Mouse (Mus musculus) brown adipose tissue, adult 24 weeks (tissue): ENCODE measurements around the gene Gm8251. TPM values are rescaled to one million over a fixed set of nuclear protein-coding genes. Genes with fewer than 3 reads are reported as not detected.
"Not testable (repeated sequence)": the region's sequence is repeated elsewhere in the genome, so short reads cannot be mapped to it uniquely, and the experiment has no call there.

Experiments used
- H3K27ac ChIP-seq: fragments of 200-500 bp; replicated peaks from 2 replicates; pipeline ENCODE4 v1.5.1; 2012; ENCODE audit warnings: low read depth, mild to moderate bottlenecking, low read length
- H3K4me1 ChIP-seq: fragments of 200-500 bp; 2 replicates; pipeline ENCODE4 v1.6.1; 2012; ENCODE audit warnings: low read length, mixed read lengths; ENCODE audit not compliant: control insufficient read depth, insufficient read depth, insufficient read length
- H3K4me3 ChIP-seq: fragments of 200-500 bp; 2 replicates; pipeline ENCODE4 v1.5.1; 2012; ENCODE audit warnings: low read depth, mild to moderate bottlenecking, low read length, moderate library complexity; ENCODE audit not compliant: insufficient read depth
- polyA plus RNA-seq: library from polyadenylated mRNA; stranded (reverse); fragments of >200 nt; gene quantifications from 2 replicates; pipeline ENCODE4 v1.2.4, GENCODE M21; 2012; ENCODE audit not compliant: missing spikeins, insufficient read depth, insufficient read length

Gm8251 gene
- polyA plus RNA-seq: not detected in 2 replicates

DNA sequence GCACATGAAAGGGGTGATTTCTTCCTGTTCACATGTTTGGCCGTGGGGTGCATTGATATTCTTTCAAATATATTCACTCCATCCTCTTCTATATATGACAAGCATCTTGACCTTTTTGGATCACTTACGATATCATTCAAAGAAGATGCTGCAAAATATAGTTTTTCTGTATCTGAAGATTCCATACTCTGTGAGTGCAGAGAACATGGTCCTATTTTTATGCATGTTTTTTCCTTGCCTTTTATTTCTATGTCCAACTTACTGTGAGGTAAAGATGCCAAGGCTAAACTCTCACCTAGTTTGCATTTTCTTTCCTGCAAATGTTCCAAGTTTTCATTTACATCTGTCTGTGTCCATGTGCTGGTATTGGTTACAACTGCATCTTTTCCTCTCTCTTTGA is at the start of gene Gm8251:
Gene Gm8251 (minus strand): TSS at position 101 of the 400 bp plus-strand sequence.
- Histone ChIP-seq H3K27ac (no peak within 1 kb of the TSS), H3K4me3 (no peak within 1 kb of the TSS), H3K4me1 (no peaks in the 10 kb centered on the region)

DNA sequence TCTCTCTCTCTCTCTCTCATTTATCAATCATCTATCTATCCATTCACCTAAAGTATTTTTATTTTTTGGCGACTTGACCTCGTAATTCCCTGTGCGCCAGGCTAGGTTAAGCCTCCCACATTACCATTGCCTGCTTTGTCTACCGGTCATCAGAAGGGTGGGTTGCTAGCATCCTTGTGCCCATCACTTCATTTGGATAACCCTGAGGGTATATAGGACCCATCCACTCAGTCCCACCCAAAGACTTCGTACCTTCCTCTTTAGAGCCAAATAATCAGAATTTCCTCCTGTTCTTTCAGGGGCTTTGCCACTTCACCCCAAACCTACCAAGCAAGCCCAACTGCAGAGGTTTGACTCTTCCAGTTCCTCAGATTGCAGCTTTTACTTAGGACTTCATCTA is 41.2 kb upstream of the Gm8251 start:
- no peak overlapping the region; the same call in 1 of the 2 replicates for H3K4me3 ChIP-seq
- no peaks in the 10 kb centered on the region; the same call in 1 of the 2 replicates for H3K4me1 ChIP-seq
- no peak overlapping the region for H3K27ac ChIP-seq

DNA sequence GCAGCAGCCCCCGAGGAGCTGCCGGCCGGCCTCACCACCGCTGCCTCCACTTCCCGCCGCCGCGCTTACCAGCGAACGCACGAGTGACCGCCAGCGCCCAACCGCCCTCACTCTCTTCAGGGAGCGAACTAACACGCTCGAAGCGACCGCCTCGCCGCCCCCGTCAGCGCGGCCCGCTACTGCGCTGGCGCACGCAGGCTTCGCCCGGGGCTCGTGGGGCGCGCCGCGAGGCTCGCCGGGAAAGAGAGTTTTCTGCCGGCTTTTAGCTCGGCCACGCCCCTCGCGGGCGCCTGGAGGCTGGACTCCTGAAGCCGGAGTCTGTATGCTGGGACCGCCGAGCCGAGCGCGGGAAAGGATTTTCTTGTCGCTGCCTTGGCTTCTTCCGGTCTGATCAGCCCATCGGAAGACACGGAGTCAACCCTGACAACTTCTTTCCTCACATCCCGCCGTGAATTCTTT is 40.6 kb upstream of the Gm8251 start, which contains the start of gene Tex30:
Gene Tex30 (minus strand): TSS at position 183 of the 459 bp plus-strand sequence.
- Histone ChIP-seq H3K4me1 (no peaks in the 10 kb centered on the region; the same call in 1 of the 2 replicates), H3K4me3 (peak within 1 kb of the TSS; percentile 90), H3K27ac (peak within 1 kb of the TSS; percentile 28; the same call in 1 of the 2 replicates)

DNA sequence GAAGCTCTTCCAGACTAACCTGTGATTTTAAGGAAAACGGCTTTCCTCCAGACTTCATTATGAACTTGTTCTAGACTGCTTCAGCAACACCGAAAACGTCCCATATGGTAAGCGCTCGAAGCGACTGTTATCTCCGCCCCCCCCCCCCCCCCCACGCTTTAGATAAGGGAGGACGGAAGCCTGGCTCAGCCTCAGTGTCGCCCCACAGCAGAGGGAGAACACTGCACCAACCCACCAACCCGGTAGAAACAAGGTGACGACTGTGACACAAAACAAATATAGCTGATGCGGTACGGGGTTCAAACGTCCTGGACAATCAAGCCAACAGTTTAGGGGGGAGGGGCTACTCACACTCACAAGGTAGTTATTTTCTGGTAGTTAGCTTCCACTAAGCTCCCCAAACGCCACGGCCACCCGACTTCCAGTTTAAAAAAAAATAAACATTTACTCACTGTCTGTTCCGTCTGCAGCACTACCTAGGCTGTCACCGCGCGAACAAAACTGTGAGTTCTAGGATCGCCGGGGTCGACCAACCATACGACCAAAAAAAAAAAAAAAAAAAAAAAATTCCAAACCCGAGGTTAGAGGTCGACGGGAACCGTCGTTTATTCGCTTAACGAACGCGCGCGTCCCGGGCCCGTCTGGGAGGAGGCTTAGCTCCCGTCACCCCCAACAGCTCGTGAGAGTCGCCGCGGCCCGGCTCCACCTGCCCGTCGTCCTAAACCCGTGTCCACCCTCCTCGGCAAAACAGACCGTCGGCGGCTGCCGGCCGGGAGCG is 39.9 kb upstream of the Gm8251 start:
- Histone ChIP-seq H3K4me3 (peak overlapping the region; percentile 90), H3K27ac (peak overlapping the region; percentile 28; the same call in 1 of the 2 replicates), H3K4me1 (no peaks in the 10 kb centered on the region; the same call in 1 of the 2 replicates)

DNA sequence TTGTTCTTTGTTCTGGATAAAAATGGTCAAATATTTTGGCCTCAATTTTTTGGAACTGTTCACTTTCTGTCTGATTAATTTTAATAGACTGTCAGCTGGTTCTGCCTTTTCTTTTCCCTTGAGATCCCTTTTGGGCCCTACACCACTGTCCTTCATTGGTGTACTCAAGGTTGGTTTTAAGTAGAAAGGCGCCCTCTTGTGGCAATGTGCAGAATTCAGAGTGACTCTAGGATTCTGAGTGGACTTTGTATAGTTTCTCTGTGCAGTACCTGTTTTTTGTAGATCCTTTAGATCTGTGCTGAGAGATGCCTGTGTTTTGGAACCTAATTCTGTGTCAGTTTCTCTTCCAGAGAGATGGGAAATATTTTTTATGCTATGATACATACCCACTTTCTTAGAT is 2.9 kb upstream of the Gm8251 start:
- H3K4me1 ChIP-seq: no peaks in the 10 kb centered on the region
- no peak overlapping the region for H3K27ac ChIP-seq
- H3K4me3 ChIP-seq: no peak overlapping the region

DNA sequence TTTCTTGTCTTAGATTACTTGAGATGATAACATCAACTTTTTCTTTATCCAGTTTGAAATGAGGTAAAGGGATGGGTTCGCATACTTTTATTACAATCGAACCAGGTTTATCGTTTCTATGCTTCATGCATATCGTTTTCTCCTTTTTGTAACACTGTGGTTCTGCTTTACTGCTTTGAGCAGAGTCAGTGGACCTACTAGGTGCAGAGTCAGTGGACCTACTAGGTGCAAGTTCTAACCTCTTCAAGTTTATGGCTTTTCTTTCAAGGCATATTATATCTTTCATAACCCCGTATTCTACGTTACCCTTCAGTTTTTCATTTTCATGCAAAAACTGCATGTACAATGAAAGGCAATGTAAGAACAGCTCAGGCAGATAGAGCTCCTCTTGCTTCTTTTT is 1.7 kb upstream of the Gm8251 start:
- H3K4me3 ChIP-seq: no peak overlapping the region
- no peak overlapping the region for H3K27ac ChIP-seq
- no peaks in the 10 kb centered on the region for H3K4me1 ChIP-seq

DNA sequence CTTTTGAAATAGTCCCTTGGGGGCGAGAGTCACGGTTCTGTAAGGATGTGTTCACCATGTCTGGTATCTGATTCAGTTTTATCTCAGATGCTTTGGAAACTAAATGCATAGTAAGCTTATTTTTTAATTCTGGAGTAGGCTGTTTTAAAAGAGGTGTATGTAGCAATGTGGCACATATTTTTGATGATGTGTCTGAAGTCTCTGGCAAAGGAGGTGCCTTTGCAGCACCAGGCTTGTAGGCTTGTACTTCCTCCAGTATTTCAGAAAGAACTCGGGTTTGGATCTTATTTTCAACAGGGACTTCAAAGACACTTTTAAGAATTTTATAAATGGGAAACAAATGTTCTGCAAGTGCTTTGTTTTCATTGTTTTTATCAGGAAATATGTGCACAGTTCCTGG is 3.9 kb downstream of the Gm8251 start:
- H3K4me1 ChIP-seq: no peaks in the 10 kb centered on the region
- H3K27ac ChIP-seq: no peak overlapping the region
- no peak overlapping the region for H3K4me3 ChIP-seq

DNA sequence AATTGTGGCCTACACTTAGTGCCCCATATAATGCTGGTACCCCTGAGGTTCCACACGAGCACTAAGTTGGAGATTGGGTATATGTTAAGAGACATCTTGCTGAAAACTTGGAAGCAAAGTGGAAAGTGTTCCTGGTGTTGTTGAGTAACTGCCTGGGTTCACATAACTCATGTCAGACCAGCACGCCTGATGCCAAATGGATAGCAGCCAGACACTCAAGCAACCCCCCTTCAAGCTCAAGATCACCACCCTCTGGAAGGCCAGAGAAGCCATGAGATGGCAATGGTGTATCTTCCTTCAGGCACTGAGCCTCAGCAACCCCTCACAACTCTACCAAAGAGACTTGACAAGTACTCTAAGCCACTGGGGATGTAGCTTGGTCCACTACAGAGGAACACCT is 15.2 kb downstream of the Gm8251 start:
- Histone ChIP-seq H3K4me1 (no peaks in the 10 kb centered on the region), H3K27ac (no peak overlapping the region), H3K4me3 (no peak overlapping the region)

DNA sequence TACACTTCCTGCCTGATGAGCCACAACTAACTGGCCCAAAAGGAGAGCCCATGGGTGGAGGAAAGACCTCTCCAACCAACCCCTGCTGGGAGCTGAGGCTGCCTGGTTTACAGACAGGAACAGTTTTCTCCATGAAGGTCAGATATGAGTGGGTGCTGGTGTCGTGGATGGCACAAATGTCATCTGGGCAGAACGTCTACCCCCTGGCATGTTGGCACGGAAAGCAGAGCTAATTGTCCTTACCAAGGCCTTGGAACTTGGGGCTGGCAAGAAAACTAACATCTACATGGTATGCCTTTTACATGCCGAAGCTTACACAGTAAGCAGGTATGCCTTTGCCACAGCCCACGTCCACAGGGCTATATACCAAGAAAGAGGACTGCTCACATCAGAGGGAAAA is 16.0 kb downstream of the Gm8251 start:
- H3K27ac ChIP-seq, H3K4me3 ChIP-seq, H3K4me1 ChIP-seq: not testable (repeated sequence)

DNA sequence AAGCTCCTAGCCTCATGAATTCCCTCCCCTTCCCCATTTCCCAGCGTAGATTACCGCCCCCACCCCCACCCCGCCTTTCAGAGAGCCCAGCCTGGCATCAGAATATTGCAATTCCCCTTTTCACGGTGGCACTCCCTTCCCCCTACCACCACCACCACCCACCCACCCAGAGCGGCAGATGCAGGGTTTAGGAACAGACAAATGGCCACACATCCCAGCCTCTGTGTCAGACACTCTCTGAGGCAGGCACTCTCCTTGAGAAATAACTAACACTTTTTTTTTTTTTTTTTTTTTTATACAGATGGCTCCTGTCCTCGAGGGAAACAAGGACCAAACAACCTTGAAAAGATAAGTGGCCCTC is 19.2 kb downstream of the Gm8251 start:
- Histone ChIP-seq H3K27ac (no peak overlapping the region), H3K4me1 (no peaks in the 10 kb centered on the region), H3K4me3 (peak overlapping the region; percentile 55; the same call in 1 of the 2 replicates)

DNA sequence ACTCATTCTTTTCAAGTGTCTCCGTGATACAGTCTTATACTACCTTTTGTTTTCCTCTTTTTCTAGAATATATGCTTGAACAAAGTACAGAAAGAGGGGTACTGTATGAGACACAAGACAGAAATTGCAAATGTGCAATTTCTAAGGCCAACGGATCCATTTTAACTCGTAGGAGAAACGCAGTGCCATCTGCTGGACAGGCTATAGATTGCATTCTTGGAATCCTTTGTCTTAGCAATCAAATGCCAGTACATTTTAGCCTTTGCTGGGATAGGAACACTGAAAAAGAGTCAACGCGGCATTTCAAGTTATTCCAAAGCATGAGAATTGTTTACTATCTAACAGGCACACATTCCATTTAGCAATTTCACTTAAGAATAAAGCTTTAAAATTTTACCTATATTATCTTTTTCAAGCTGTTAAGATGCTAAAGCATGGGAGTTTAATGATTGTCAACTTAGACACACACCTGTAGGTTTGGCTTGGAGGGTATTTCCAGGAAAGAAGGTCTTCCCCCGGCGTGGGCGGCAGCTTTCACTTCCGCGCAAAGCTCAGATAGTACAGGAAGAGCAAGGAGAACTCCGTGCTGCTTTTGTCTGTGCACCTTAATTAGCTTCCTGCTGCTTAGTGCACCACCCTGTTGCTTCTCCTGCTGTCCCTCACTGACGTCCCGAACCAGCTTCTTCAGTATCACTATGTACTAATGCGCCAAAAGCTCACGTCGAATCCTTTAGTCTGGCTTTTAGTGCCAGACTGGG is 19.8 kb downstream of the Gm8251 start:
- no peaks in the 10 kb centered on the region for H3K4me1 ChIP-seq
- no peak overlapping the region for H3K27ac ChIP-seq
- peak overlapping the region; percentile 55 for H3K4me3 ChIP-seq

DNA sequence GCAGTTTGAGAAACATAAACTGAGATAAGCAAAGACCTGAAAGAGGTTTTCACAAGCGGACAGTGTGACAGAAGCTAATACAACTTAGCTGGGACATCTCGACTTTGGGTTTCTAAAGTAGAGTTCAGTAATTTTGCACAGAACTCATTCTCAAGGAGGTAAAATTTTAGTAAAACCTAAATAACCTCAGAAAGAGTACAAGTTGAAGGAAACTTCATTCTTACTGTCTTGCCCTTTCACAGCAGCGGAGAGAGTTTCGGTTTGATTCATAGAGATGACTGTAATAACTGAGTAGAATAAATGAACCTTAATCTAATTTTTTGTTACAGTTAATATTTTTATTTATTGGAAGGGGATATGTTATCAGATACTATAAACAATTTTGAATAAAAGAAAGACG is 28.8 kb downstream of the Gm8251 start:
- Histone ChIP-seq H3K27ac (no peak overlapping the region), H3K4me1 (no peaks in the 10 kb centered on the region), H3K4me3 (no peak overlapping the region)

DNA sequence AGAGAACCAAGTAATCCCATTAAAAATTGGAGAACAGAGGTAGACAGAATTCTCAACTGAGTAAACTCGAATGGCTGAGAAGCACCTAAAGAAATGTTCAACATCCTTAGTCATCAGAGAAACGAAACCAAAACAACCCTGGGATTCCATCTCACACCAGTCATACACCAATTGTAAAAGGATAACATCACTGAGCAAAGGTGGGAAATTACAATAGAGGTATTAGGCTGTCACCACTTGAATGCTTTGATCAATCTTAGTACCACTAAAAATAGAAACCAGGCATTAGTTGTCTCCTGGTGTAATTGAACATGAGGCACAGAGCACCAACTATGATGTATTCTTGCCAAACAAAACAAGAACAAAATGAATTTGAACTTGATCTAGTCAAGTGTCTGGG is 29.5 kb downstream of the Gm8251 start:
- H3K27ac ChIP-seq: no peak overlapping the region
- H3K4me1 ChIP-seq: no peaks in the 10 kb centered on the region
- no peak overlapping the region for H3K4me3 ChIP-seq

DNA sequence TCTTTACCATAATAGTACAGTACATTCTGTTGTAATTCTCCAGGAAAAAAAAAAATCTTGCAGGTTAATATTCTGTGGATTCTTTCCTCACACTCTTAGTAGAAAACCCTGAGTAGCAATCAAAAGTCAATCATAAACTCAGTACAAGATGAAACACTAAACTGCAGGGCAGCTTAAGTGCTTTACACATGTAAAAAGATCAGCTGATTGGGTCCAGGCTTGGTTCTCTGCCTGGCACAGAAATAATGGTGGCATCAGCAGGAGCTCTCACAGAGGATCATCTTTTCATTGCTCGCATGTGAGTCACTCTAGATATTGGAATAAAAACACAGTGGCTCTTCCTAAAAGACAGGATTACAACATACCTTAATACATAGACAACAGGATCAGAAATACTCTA is 34.1 kb downstream of the Gm8251 start:
- Histone ChIP-seq H3K27ac (no peak overlapping the region), H3K4me3 (no peak overlapping the region), H3K4me1 (no peaks in the 10 kb centered on the region)

DNA sequence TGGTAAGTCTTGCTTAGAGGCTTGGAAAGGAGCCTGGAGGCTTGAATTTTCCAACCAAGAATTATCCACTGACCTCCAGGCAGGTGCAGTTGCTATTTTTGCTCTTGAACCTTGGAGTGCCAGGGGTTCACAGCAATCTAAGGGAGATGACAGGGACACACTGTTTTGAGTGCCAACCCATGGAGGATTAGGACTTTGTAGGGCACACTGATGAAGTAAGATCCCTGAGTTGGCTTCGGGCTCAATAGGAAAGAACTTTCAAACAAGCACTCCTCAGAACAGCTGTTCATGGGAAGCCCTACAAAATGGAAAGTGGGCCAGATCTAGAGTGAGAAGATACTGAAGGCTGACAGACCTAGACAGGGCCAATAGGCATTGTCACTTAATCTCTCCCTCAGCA is 39.1 kb downstream of the Gm8251 start:
- no peaks in the 10 kb centered on the region for H3K4me1 ChIP-seq
- H3K27ac ChIP-seq: no peak overlapping the region
- H3K4me3 ChIP-seq: no peak overlapping the region
